Mouse (Mus musculus) lung, postnatal 0 days (tissue): Measurements from ENCODE around the gene Simc1. TPM values are rescaled to one million over a fixed set of nuclear protein-coding genes. Genes with fewer than 3 reads are reported as not detected.
A peak's percentile ranks its signal among the peaks of the same experiment; 100 is the strongest.

Source experiments
- ATAC-seq: fragments of 200-750 bp; cut with Nextera tagmentation; 2 replicates; pipeline ENCODE4 v1.8.0; 2017; ENCODE audit warnings: moderate library complexity
- DNase-seq: peaks from one replicate; pipeline ENCODE4 v3.0.0-alpha.2; 2016; ENCODE audit warnings: low spot score
- H3K27ac ChIP-seq: fragments of 300-500 bp; sonication (generic); 2 replicates; pipeline ENCODE4 v1.5.1; 2014; ENCODE audit warnings: antibody characterized with exemption, mild to moderate bottlenecking, low read length, mixed read lengths
- H3K27me3 ChIP-seq: fragments of 300-500 bp; sonication (generic); replicated peaks from 2 replicates; pipeline ENCODE4 v1.6.1; 2014; ENCODE audit warnings: low read length, mixed read lengths; ENCODE audit not compliant: insufficient read depth
- H3K36me3 ChIP-seq: fragments of 300-500 bp; sonication (generic); 2 replicates; pipeline ENCODE4 v1.6.1; 2014; ENCODE audit warnings: low read length, mixed read lengths; ENCODE audit not compliant: insufficient read depth
- H3K4me1 ChIP-seq: fragments of 300-500 bp; sonication (generic); 2 replicates; pipeline ENCODE4 v1.6.1; 2014; ENCODE audit warnings: antibody characterized with exemption, low read depth, low read length, mixed read lengths; ENCODE audit not compliant: insufficient read depth
- H3K4me2 ChIP-seq: fragments of 300-500 bp; sonication (generic); replicated peaks from 2 replicates; pipeline ENCODE4 v1.6.1; 2014; ENCODE audit warnings: low read depth, mild to moderate bottlenecking, low read length, moderate library complexity, mixed read lengths
- H3K4me3 ChIP-seq: fragments of 300-500 bp; sonication (generic); 2 replicates; pipeline ENCODE4 v1.5.1; 2014; ENCODE audit warnings: low read depth, low read length
- H3K9ac ChIP-seq: fragments of 300-500 bp; sonication (generic); replicated peaks from 2 replicates; pipeline ENCODE4 v1.6.1; 2014; ENCODE audit warnings: low read depth, mild to moderate bottlenecking
- H3K9me3 ChIP-seq: fragments of 300-500 bp; sonication (generic); 2 replicates; pipeline ENCODE4 v1.6.1; 2016; ENCODE audit warnings: low read length, mixed read lengths
- CTCF ChIP-seq: IDR thresholded peaks from 2 replicates; pipeline ENCODE4 v1.5.1; 2016; ENCODE audit warnings: antibody characterized with exemption, mild to moderate bottlenecking
- EP300 ChIP-seq: IDR thresholded peaks from 2 replicates; pipeline ENCODE4 v1.6.1; 2016; ENCODE audit warnings: antibody characterized with exemption, mild to moderate bottlenecking, control low read depth
- WGBS: fragments of 180-500 bp; shearing (Covaris S2); extraction: QIAGEN DNeasy Blood & Tissue Kit; methylation state at CpG from one replicate; pipeline ENCODE4 v1.1.7; 2014; 5-methylcytosine and 5-hydroxymethylcytosine counted together
- polyA plus RNA-seq: library from polyadenylated mRNA; unstranded; fragments of >200 nt; fragmentation: Nextera tagmentation; extraction: Ambion mirVana; gene quantifications from 2 replicates; pipeline ENCODE4 v1.2.1, GENCODE M21; 2015

Gene Simc1
- polyA plus RNA-seq, 1 experiment from 2014 or later: 2.6 TPM

DNA sequence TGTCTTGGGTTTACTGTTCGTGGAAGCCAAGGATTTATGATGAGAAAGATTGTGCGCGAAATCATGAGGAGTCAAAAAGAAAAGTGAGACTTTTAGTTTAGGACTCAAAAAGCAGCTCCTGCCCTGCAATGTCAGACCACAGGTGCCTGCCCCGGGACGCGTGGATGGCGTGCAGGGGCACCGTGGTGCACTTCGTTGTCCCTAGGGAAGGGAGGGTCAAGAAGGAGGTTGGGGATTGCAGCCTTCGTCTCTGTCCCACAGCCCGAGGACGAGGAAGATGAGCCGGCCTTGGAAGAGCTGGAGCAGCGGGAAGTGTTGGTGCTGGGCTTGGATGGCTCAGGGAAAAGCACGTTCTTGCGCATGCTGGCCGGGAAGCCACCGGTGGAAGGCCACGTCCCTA, 71.9 kb downstream of the Simc1 start:
- H3K27ac ChIP-seq: 0 out of 2 replicates have a peak overlapping the region, but pooled peaks have one; percentile 79
- H3K4me1 ChIP-seq: no peaks in the 10 kb centered on the region; the same call in 1 of the 2 replicates
- TF ChIP-seq CTCF (no peak), EP300 (no peak)
- no peaks in the 10 kb centered on the region for H3K36me3 ChIP-seq
- peak overlapping the region; percentile 74 for H3K9ac ChIP-seq
- H3K4me3 ChIP-seq: peak overlapping the region; percentile 83
- no peaks in the 10 kb centered on the region for H3K9me3 ChIP-seq
- H3K27me3 ChIP-seq: no peaks in the 10 kb centered on the region
- peak overlapping the region; percentile 64 for H3K4me2 ChIP-seq
- no peak for ATAC-seq
- DNase-seq: no peak
- WGBS: under 1% methylated on average over 19 of the region's 19 CpGs

DNA sequence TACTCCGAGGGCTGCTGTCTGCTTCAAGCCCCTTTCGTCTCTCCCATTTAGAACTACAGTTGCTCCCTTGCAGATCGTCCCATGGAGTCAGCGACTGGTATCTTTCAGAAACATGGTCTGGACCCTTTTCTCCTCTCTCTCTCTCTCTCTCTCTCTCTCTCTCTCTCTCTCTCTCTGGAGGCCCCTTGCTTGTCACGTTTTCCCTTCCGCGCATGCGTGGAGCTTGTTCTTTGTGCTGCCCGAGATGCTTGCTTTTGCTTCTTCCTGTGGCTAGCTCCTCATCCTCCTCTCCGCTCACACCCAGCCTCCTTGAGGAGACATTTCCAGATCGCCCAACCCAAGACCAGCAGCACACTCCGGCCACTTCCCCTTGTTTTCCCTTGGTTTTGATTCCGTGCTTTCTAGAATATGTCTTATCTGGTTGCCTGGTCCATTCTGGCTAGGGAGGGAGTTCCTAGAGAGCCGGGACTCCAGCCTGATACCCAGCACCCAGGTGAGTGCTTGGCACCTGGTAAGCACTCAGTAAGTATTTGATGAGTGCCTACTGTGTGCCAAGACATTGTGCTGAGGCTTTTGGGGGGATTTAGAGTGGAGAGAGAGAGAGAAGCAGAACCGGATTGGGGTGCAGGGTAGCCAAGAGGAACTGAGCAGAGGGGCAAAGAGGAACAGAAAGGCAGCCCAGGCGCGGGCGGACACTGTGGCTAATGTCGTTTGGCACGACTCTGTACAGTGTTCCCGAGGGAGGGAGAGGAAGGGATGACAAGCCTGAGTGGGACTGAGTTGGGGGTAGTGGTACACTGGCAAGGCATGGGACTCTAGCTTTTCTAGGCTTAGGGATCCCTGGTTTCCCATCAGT, 74.3 kb downstream of the Simc1 start:
- Histone ChIP-seq H3K36me3 (no peaks in the 10 kb centered on the region), H3K4me3 (no peak overlapping the region), H3K9ac (no peak overlapping the region), H3K27ac (no peak overlapping the region), H3K27me3 (no peaks in the 10 kb centered on the region), H3K4me2 (no peak overlapping the region), H3K9me3 (no peaks in the 10 kb centered on the region), H3K4me1 (peaks cover 5% of the 10 kb centered on the region; the same call in 1 of the 2 replicates)
- WGBS: 88% methylated on average over 21 of the region's 21 CpGs
- no peak for DNase-seq
- no peak for ATAC-seq
- TF ChIP-seq EP300 (no peak), CTCF (no peak)

DNA sequence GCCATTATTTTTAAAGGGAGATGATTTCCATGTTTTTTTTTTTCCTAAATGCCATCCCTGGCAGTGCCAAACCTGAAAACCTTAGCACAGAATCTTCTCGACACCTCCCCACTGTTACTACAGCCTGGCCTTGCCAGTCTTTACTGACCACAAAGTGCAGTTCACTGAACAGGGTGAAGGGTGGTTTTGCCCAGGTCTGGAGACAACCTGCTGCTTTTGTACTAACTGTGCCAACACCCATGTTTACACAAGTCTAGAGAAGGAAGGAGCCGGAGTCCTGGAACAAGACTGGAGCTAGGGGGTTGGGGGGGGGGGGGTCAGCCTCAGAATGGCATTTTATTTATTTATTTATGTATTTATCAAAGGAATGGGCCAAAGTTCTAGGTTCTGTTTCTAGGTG, 77.8 kb downstream of the Simc1 start:
- Histone ChIP-seq H3K4me3 (no peak overlapping the region), H3K4me1 (peaks cover 5% of the 10 kb centered on the region; the same call in 1 of the 2 replicates), H3K27me3 (no peaks in the 10 kb centered on the region), H3K9ac (no peak overlapping the region), H3K36me3 (0 out of 2 replicates have a peak, but pooled peaks cover 4% of the 10 kb centered on the region), H3K27ac (peak overlapping the region; percentile 43; the same call in 1 of the 2 replicates), H3K4me2 (no peak overlapping the region), H3K9me3 (no peaks in the 10 kb centered on the region)
- WGBS: 55% methylated on average over 2 of the region's 2 CpGs
- TF ChIP-seq CTCF: no peak
- TF ChIP-seq EP300: no peak
- peak; percentile 67 for DNase-seq
- ATAC-seq: peak; percentile 74

DNA sequence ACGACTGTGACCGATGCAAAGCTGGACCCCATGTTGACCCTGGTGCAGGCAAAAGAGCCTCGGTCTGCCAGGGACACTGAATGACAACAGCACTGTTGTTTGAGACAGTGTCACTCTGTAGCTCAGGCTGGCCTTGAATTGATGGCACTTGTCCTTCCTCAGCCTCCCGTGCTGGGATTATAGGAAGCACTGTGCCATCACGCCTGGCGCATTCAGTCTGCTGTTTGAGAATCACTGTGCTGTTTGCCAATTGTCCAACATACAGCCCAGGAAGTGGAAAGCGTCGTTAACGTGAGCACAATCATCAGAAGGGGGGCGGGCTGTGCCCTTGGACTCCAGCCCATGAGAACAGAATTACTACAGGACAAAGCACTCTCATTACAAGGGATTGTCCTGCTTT, 78.5 kb downstream of the Simc1 start:
- peak; percentile 48 for DNase-seq
- Histone ChIP-seq H3K27me3 (no peaks in the 10 kb centered on the region), H3K9ac (no peak overlapping the region), H3K4me3 (no peak overlapping the region), H3K4me1 (peaks cover 5% of the 10 kb centered on the region; the same call in 1 of the 2 replicates), H3K27ac (peak overlapping the region; percentile 26; the same call in 1 of the 2 replicates), H3K4me2 (no peak overlapping the region), H3K36me3 (0 out of 2 replicates have a peak, but pooled peaks cover 4% of the 10 kb centered on the region), H3K9me3 (no peaks in the 10 kb centered on the region)
- peak; percentile 48 for ATAC-seq
- 41% methylated on average over 10 of the region's 10 CpGs for WGBS
- TF ChIP-seq CTCF (no peak), EP300 (no peak)

DNA sequence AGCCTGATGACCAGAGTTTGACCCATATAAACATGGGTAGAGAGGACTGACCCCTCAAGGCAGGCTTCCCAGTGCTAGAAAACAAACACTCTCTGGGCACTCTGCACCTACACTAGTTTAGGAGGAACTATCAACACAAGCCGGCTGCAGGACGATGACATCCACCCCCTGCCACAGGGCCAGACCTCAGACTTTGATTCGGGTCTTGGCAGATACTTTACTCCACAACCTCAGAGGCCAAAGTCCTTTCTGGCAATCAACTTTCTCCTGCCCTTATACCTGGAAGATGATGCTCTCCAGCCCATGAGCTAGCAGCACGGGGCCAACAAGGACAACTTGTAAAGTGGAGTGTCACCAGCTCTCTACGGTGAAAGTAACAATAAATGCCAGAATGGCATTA, 79.3 kb downstream of the Simc1 start:
- Histone ChIP-seq H3K4me3 (no peak overlapping the region), H3K9ac (no peak overlapping the region), H3K9me3 (no peaks in the 10 kb centered on the region), H3K27me3 (no peaks in the 10 kb centered on the region), H3K36me3 (peaks cover 4% of the 10 kb centered on the region; the same call in 1 of the 2 replicates), H3K27ac (peak overlapping the region; percentile 26; the same call in 1 of the 2 replicates), H3K4me1 (peaks cover 5% of the 10 kb centered on the region; the same call in 1 of the 2 replicates), H3K4me2 (no peak overlapping the region)
- WGBS: 85% methylated on average over 5 of the region's 5 CpGs
- no peak for ATAC-seq
- DNase-seq: no peak
- no peak for TF ChIP-seq CTCF
- TF ChIP-seq EP300: no peak

DNA sequence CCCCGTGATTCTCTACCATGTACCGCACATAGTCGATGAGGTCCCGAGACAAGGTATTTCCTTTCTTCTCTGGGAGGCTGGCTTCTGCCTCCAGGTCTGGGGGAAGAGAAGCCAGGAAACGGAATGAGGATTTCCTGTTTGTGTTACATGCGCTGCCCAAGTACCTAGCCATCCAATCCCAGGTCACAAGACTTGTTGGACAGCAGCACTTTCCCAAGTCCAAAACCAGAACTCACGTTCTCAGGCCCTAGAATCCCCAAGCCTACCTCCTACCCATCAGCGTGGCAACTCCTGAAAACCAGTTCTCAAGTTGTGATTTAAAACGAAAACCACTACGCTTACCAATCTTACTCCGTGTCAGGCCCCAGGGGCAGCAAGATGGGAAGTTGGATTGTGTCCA, 82.3 kb downstream of the Simc1 start:
- Histone ChIP-seq H3K36me3 (peaks cover 4% of the 10 kb centered on the region; the same call in 1 of the 2 replicates), H3K4me1 (peaks cover 6% of the 10 kb centered on the region; the same call in 1 of the 2 replicates), H3K9ac (no peak overlapping the region), H3K27ac (no peak overlapping the region), H3K4me3 (no peak overlapping the region), H3K9me3 (no peaks in the 10 kb centered on the region), H3K27me3 (no peaks in the 10 kb centered on the region), H3K4me2 (no peak overlapping the region)
- DNase-seq (no peak), ATAC-seq (no peak)
- WGBS: 72% methylated on average over 11 of the region's 11 CpGs
- no peak for TF ChIP-seq CTCF
- no peak for TF ChIP-seq EP300
